Mouse (Mus musculus) brown adipose tissue, adult 24 weeks (tissue): ENCODE measurements around the gene Clrn3. TPM values are rescaled to one million over a fixed set of nuclear protein-coding genes. Genes with fewer than 3 reads are reported as not detected.
"Not testable (repeated sequence)": the region's sequence is repeated elsewhere in the genome, so short reads cannot be mapped to it uniquely, and the experiment has no call there.

Experiments used
- H3K27ac ChIP-seq: fragments of 200-500 bp; replicated peaks from 2 replicates; pipeline ENCODE4 v1.5.1; 2012; ENCODE audit warnings: low read depth, mild to moderate bottlenecking, low read length
- H3K4me1 ChIP-seq: fragments of 200-500 bp; 2 replicates; pipeline ENCODE4 v1.6.1; 2012; ENCODE audit warnings: low read length, mixed read lengths; ENCODE audit not compliant: control insufficient read depth, insufficient read depth, insufficient read length
- H3K4me3 ChIP-seq: fragments of 200-500 bp; 2 replicates; pipeline ENCODE4 v1.5.1; 2012; ENCODE audit warnings: low read depth, mild to moderate bottlenecking, low read length, moderate library complexity; ENCODE audit not compliant: insufficient read depth
- polyA plus RNA-seq: library from polyadenylated mRNA; stranded (reverse); fragments of >200 nt; gene quantifications from 2 replicates; pipeline ENCODE4 v1.2.4, GENCODE M21; 2012; ENCODE audit not compliant: missing spikeins, insufficient read depth, insufficient read length

Gene Clrn3
- not detected in 2 replicates for polyA plus RNA-seq

DNA sequence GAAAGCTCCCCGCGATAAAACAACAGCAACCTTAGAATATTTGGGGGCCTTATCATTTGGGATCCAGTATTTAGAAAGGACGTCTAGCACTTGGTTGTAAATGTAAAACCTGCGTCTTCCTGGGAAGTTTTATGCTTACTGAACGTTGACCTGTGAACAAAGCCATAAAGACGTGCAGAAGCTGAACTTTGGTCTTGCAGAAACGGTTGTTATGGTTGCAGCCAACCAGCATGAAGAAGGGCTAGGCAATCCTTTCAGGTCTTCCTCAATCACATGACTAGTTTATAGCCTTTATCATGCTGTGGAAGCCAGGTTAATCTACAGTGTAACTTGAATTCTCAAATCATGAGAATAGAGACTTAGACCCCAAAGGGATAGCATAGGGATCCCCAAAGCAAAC is at the start of gene Clrn3:
Clrn3 (minus strand) TSS at position 140 of the 400 bp plus-strand sequence.
- no peak within 1 kb of the TSS for H3K4me3 ChIP-seq
- H3K4me1 ChIP-seq, result no peaks in the 10 kb centered on the region
- no peak within 1 kb of the TSS for H3K27ac ChIP-seq

DNA sequence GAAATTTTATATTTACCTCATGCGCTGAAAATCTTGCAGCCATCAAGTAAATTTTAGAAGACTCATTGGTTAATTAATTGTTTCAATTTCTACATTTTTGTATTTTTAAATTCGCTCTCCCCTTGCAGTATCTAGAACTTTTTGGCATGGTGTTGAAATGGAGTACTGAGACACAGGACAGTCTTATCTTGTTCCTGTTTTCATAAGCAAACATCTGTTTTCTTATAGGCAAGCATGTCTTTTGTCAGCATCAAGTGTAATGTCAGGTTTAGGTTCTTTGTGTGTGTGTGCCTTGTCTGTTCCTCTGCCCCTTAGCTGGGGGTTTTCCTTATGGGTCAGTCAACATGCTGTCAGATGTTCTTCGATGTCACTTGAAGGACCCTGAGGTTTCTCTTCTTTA is 47.9 kb upstream of the Clrn3 start:
- Histone ChIP-seq H3K4me3 (no peak overlapping the region), H3K4me1 (peaks cover 5% of the 10 kb centered on the region), H3K27ac (no peak overlapping the region)

DNA sequence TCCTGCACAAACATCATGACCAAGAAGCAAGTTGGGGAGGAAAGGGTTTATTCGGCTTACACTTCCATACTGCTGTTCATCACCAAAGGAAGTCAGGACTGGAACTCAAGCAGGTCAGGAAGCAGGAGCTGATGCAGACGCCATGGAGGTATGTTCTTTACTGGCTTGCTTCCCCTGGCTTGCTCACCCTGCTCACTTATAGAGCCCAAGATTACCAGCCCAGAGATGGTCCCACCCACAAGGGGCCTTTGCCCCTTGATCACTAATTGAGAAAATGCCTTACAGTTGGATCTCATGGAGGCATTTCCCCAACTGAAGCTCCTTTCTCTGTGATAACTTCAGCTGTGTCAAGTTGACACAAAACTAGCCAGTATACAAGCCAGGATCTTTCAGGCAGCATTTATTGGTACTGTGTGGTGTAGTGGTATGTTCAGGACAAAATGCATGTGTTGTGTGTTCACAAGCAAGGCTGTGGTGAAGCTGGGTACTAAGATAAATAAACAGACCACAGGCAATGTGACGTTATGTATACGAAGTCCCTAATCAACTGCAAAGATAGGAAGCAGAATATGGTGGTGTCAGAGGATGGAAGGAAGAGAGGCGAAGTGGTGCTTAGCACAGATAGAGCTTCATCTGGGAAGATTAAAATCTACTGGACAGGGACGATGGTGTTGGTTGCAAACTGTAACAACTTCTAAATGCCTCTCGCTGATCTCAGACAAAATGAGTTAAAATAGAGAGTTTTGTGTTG is 47.0 kb upstream of the Clrn3 start:
- H3K4me1 ChIP-seq, H3K27ac ChIP-seq, H3K4me3 ChIP-seq: not testable (repeated sequence)

DNA sequence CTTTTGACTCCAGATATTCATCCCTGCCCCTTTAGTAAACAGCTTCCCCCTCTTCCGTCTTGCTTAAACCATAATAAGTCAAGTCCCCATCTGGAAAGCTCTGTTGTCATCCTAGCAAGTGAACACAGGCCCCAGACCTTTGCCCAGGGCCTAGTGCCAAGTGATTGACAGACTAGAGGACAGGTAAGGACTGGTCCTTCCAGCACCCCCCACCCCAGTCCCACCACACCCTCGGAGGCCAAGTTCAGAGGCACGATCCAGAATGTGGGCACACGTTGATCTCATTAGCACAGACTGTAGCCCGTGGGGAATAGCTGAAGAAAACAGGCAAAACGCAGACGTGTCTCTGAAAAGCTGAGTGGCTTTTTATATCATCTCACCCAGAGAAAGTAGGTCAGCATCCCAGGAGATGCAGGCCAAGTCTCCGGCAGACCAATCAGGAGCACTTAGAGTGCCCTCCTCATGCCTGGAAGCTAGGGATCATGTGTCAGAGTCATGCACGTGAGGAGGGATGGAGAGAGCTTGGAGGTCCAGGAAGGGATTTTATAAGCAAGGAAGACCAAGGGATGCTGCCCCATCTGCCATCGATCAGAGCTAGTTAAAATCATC is 43.6 kb upstream of the Clrn3 start:
- Histone ChIP-seq H3K4me3 (no peak overlapping the region), H3K27ac (no peak overlapping the region)

DNA sequence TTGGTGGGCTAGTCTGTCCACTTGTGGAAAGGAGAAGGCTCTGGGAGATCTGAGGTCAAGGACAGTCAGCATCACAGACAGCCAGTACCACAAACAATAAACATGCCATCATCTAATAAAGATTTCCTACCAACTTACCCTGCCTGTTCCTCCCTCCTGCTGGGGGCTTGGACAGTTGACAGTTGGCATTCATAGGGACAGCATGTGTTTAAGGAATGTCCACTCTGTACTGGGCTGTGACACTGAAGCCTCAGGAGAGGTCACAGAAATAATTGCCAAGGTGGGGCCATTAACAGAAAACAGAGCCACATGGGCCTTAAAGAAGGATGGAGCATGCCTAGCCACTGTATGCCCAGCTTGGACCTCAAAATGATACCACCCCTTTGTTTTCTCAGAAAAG is 42.9 kb upstream of the Clrn3 start:
- peaks cover 5% of the 10 kb centered on the region for H3K4me1 ChIP-seq
- no peak overlapping the region for H3K4me3 ChIP-seq
- no peak overlapping the region for H3K27ac ChIP-seq

More for the DNA sequence above, 43.6 kb upstream of the Clrn3 start:
- H3K4me1 ChIP-seq, result peaks cover 5% of the 10 kb centered on the region

DNA sequence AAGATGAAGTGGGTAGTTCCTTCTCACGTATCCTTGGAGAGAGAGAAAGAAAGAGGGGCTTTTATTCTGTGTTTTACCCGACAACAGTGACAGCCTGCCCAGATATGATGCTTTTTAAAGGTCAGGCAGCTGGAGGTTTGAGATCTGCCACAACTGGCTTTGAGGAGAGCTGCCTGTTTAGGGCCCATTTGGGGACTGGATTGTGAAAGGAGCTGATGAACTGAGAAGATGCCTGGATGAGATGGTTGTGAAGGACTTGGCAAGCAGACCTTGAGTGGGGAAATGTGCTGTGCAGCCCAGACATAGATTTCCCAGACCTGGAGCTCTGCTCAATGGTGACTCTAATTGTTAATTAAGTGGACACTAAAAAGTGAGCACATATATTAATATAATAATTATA is 40.1 kb upstream of the Clrn3 start:
- Histone ChIP-seq H3K4me3 (no peak overlapping the region), H3K27ac (no peak overlapping the region), H3K4me1 (peaks cover 5% of the 10 kb centered on the region)

DNA sequence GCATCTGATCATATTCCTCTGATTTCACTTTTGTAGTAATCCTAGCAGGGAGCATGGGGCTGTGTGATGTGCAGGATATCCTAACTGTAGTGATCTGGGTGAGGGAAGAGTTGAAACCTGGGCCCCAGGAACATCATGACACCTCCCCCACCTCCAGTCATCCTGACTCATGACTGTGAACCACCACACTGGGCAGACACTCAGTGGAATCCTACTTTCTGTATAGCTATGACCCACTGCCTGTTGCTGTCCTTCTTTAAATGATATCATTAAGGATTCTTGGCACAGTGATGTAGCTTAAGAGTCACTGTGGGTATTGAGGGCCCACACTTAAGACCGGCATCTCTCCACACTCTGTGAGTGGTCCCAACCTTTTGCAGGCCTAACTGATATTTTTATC is 39.1 kb upstream of the Clrn3 start:
- no peak overlapping the region for H3K4me3 ChIP-seq
- no peak overlapping the region for H3K27ac ChIP-seq
- peaks cover 5% of the 10 kb centered on the region for H3K4me1 ChIP-seq

DNA sequence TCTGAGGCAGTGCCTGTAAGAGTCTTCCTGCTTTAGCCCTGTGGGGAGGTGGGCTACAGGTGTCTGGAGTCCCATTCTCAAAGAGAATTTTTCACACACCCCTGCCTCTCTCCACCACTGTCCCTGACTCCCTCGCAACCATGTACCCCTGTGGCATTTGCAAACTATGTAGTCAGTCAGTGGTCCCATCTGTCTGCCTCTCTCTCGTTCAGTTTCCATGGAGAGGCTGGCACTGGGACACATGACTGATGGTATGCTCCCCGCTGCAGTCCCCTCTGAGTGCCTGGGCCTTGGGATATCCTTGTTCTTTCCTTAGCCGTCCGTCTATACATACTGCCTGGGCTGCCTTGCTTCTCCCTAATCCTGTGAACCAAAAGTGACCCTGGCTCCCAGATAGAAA is 37.6 kb upstream of the Clrn3 start:
- Histone ChIP-seq H3K27ac (no peak overlapping the region), H3K4me3 (no peak overlapping the region), H3K4me1 (peaks cover under 1% of the 10 kb centered on the region; the same call in 1 of the 2 replicates)

DNA sequence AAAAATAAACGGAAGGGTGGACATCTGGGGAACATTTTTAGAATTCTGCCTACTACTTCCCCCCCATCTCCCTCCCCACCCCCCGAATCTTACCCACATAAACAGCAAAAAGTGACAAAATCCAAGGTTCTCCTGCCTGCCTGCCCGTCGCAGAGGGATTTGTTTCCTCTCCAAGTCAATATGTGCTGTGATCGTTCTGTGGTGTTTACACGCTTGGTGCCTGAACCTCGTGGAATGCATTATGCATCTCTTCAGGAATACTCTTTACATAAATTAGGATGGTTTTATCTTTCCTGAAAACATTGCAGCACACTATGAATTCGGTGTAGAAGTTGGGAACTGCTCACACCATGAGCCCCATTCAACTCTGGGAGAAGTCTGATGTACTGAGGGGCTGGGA is 35.6 kb upstream of the Clrn3 start:
- Histone ChIP-seq H3K27ac (no peak overlapping the region), H3K4me1 (peaks cover 3% of the 10 kb centered on the region; the same call in 1 of the 2 replicates), H3K4me3 (no peak overlapping the region)

DNA sequence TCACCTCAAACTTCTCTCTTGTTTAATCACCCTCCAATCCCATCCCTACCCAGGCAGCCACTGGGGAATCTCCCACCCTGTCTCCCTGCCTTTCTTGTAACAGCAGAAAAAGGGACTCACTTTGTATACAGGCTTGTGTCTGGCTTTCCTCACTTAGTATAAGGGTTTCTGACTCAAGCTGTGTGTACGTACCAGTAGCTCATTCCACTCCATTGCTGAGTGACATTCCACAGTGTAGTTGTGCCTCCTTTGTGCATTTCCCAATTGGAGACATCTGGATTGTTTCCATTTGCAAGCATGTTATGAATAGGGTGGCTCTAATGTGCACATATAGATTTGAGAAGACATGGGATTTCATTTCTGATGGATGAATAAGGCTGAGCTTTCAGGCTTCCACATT is 31.8 kb upstream of the Clrn3 start:
- Histone ChIP-seq H3K4me3 (no peak overlapping the region), H3K27ac (no peak overlapping the region), H3K4me1 (peaks cover 3% of the 10 kb centered on the region; the same call in 1 of the 2 replicates)

DNA sequence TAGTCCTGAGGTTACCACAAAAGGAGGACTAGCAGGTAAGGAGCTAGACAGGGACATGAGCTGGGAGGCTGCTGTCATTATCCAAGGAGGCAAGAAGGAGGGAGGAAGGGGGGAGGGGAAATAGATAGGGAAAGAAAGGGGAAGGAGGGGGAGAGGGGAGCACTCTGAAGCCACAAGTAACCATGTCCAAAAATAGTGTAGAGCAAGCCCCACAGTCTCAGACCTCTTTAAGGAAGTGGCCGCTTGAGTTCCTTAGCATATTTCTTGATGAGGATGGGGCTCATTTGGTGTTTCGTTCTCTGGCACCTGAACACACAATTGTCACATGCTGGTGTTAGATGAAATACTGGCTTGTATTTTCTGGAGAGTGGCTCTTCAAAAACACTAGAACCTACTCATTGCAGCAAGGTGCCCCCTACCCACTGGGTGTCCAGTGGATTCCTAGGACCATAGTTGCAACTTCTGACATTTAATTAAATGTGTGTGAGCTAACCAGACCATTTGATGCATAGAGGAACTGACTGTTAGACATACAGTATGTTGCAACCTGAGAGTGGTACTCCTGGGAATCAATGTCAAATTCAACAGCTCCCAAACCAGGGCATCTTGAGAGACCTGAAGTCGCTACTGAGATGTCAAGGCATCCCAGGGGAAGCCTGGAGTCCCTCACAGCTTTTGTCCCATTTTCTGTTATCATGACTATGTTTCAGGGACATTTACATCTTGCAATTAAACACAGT is 28.4 kb upstream of the Clrn3 start:
- Histone ChIP-seq H3K4me3 (no peak overlapping the region), H3K4me1 (peaks cover 3% of the 10 kb centered on the region; the same call in 1 of the 2 replicates), H3K27ac (no peak overlapping the region)

DNA sequence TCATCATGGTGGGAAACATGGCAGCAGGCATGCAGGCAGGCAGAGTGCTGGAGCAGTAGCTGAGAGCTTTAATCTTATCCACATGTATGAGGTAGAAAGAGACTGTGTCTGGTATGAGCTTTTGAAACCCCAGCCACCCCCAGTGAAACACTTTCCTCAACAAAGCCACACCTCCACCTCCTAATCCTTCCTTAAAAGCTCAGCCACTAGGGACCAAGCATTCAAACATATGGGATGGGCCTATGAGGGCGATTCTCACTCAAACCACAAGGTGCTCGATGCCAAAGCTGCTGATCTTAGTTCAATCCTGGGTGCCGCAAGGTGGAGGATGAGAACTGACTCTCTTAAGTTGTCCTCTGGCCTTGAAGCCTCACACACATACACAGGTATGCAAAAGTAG is 25.1 kb upstream of the Clrn3 start:
- no peak overlapping the region for H3K4me3 ChIP-seq
- no peak overlapping the region for H3K27ac ChIP-seq
- peaks cover 12% of the 10 kb centered on the region for H3K4me1 ChIP-seq

DNA sequence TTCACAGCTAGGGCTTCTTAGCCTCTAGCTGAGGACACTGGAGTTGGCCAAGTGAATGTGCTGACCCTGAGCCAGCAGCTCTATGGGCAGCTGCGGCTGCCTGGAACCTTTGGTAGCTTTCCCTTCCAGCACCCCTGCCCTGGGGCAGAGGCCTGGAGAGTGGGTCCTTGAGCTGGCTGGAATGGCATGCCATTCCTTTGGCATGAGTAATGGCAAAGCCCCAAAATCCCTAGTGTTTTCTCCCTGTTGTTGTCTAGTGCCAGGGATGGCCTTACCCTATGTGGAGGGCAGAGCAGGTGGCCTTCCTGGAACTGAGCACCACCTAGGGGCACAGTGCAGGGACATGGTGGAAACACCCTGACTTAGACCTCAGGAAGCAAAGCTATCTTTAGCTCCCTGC is 23.1 kb upstream of the Clrn3 start:
- H3K4me1 ChIP-seq, result peaks cover 12% of the 10 kb centered on the region
- no peak overlapping the region for H3K4me3 ChIP-seq
- no peak overlapping the region for H3K27ac ChIP-seq

DNA sequence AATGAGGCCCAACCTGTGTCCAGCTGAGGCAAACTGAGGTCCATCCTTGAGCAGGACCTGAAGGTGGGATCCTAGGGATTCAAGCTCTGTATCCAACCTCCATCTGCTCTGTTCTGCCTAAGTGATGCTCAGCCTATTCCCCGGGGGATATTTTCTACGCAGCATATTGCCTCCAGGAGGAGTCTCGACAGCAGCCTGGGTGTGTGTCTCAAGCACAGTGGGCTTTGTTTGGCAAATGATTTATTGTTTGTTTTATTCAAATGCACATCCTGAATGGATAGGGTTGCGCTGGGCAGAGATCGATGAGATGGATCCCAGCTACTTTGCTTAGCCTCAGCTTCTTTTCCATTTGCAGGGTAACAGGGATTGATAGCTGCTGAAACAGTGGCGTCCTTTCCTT is 20.0 kb upstream of the Clrn3 start:
- H3K4me3 ChIP-seq, result no peak overlapping the region
- peaks cover 12% of the 10 kb centered on the region for H3K4me1 ChIP-seq
- H3K27ac ChIP-seq, result no peak overlapping the region

DNA sequence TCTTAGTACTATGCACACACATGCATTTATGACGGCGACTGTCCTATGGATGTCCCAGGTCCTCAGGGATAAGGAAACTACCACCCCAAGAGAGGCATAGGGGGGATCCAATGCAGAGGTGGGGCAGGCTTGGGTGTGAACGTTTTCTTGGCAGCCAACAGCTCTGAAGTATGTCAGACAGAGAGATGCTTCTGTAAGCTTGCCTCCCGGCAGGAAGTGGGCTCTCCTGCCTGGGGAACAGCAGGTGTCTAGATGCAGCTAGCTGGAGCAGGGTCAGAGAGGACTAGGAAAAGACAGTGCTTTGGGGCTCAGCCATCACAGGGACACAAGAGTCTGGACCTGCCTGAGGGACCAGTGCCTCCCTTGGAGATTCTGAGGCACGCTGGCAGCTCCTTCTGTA is 18.1 kb upstream of the Clrn3 start:
- H3K4me3 ChIP-seq, result no peak overlapping the region

More for the DNA sequence above, 18.1 kb upstream of the Clrn3 start:
- Histone ChIP-seq H3K4me1 (peaks cover 9% of the 10 kb centered on the region), H3K27ac (no peak overlapping the region)
